Mouse (Mus musculus): ENCODE results near the gene Zfyve26. TPM values are rescaled to one million over a fixed set of nuclear protein-coding genes. Genes with fewer than 3 reads are reported as not detected.

The Zfyve26 gene
- polyA plus RNA-seq, 1 experiment from 2014 or later = 16.3 TPM

- Histone ChIP-seq H3K27ac (replicated peaks; ENCODE audit: low read depth, low read length) (no peak within 1 kb of the TSS; the same call in 1 of the 2 replicates), H3K4me3 (ENCODE audit: low read depth, low read length) (peak within 1 kb of the TSS; percentile 73), H3K4me2 (ENCODE audit: low read depth, severe bottlenecking) (peak within 1 kb of the TSS; percentile 73), H3K4me1 (ENCODE audit: control insufficient read depth, insufficient read depth, low read length) (0 out of 2 replicates have a peak, but pooled peaks cover 3% of the 10 kb centered on the region), H3K9me3 (ENCODE audit: control insufficient read depth, low read length) (no peaks in the 10 kb centered on the region), H3K36me3 (ENCODE audit: control insufficient read depth, insufficient read depth, low read length) (no peaks in the 10 kb centered on the region), H3K9ac (ENCODE audit: low read length) (peak within 1 kb of the TSS; percentile 76), H3K27me3 (ENCODE audit: control insufficient read depth, insufficient read depth, low read length) (no peaks in the 10 kb centered on the region)
- peak; percentile 84 for ATAC-seq (ENCODE audit: insufficient number of reproducible peaks, low FRiP score, low TSS enrichment, low read depth)
- DNase-seq (ENCODE audit: low spot score) = peak; percentile 84
- under 1% methylated on average over 21 of the region's 21 CpGs for WGBS
These were observed 1.0 kb upstream of the Zfyve26 start, which contains the start of gene Rad51b for GRCm38 (mm10) chr12:79297121-79297576. Gene Rad51b (plus strand): TSS chr12:79297282.

- Histone ChIP-seq H3K36me3 (ENCODE audit: control insufficient read depth, insufficient read depth, low read length) (peaks cover 3% of the 10 kb centered on the region; the same call in 1 of the 2 replicates), H3K4me2 (ENCODE audit: low read depth, severe bottlenecking) (no peak overlapping the region), H3K4me3 (ENCODE audit: low read depth, low read length) (no peak overlapping the region), H3K27me3 (ENCODE audit: control insufficient read depth, insufficient read depth, low read length) (no peaks in the 10 kb centered on the region), H3K9me3 (ENCODE audit: control insufficient read depth, low read length) (no peaks in the 10 kb centered on the region), H3K27ac (replicated peaks; ENCODE audit: low read depth, low read length) (no peak overlapping the region), H3K4me1 (ENCODE audit: control insufficient read depth, insufficient read depth, low read length) (0 out of 2 replicates have a peak, but pooled peaks cover 3% of the 10 kb centered on the region), H3K9ac (ENCODE audit: low read length) (no peak overlapping the region)
- ATAC-seq (ENCODE audit: insufficient number of reproducible peaks, low FRiP score, low TSS enrichment, low read depth) (no peak), DNase-seq (ENCODE audit: low spot score) (no peak)
- 88% methylated on average over 6 of the region's 6 CpGs for WGBS
These were observed 3.2 kb downstream of the Zfyve26 start for GRCm38 (mm10) chr12:79292874-79293273.

- no peak overlapping the region for H3K4me3 ChIP-seq (ENCODE audit: low read depth, low read length)
- H3K27me3 ChIP-seq (ENCODE audit: control insufficient read depth, insufficient read depth, low read length) = no peaks in the 10 kb centered on the region
- DNase-seq (ENCODE audit: low spot score) = no peak
- 88% methylated on average over 8 of the region's 8 CpGs for WGBS
- no peak for ATAC-seq (ENCODE audit: insufficient number of reproducible peaks, low FRiP score, low TSS enrichment, low read depth)
- H3K4me1 ChIP-seq (ENCODE audit: control insufficient read depth, insufficient read depth, low read length) = no peaks in the 10 kb centered on the region
- H3K36me3 ChIP-seq (ENCODE audit: control insufficient read depth, insufficient read depth, low read length) = peaks cover 24% of the 10 kb centered on the region
- H3K27ac ChIP-seq (replicated peaks; ENCODE audit: low read depth, low read length) = no peak overlapping the region
- no peak overlapping the region for H3K4me2 ChIP-seq (ENCODE audit: low read depth, severe bottlenecking)
- H3K9ac ChIP-seq (ENCODE audit: low read length) = no peak overlapping the region
- no peaks in the 10 kb centered on the region for H3K9me3 ChIP-seq (ENCODE audit: control insufficient read depth, low read length)
These were observed 13.5 kb downstream of the Zfyve26 start for GRCm38 (mm10) chr12:79282595-79282994.

DNA sequence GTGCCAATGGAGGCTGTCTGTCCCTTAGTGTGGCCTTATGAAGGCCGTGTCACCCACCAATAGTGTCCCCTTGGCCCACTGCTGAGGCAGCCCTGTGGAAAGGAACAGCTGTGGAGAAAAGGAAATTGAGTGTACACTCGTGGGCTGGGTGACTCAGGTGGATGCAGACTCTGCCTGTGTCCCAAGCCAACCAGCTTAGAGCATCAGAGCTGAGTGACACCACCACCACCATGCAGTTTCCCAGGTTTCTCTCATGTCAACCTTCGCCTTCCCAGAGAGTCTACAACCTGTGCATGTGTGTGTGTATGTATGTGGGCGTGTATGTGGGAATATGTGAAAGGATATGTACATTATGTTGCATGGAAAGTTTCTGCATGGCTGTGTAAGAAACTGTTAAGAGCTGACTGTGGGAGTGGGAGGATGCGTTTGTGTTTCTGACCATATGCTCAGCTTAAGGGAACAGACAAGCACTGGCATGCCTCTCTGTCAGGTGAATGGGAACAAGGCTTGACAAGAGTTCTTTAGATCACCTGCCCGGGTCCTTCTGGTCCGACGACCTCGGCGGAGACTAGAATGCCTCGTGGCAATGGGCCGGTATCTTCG lies 16.5 kb downstream of the Zfyve26 start:
- Histone ChIP-seq H3K4me2 (ENCODE audit: low read depth, severe bottlenecking) (no peak overlapping the region), H3K27ac (replicated peaks; ENCODE audit: low read depth, low read length) (no peak overlapping the region), H3K27me3 (ENCODE audit: control insufficient read depth, insufficient read depth, low read length) (no peaks in the 10 kb centered on the region), H3K36me3 (ENCODE audit: control insufficient read depth, insufficient read depth, low read length) (peaks cover 12% of the 10 kb centered on the region; the same call in 1 of the 2 replicates), H3K9me3 (ENCODE audit: control insufficient read depth, low read length) (no peaks in the 10 kb centered on the region), H3K9ac (ENCODE audit: low read length) (no peak overlapping the region), H3K4me3 (ENCODE audit: low read depth, low read length) (no peak overlapping the region), H3K4me1 (ENCODE audit: control insufficient read depth, insufficient read depth, low read length) (no peaks in the 10 kb centered on the region)
- DNase-seq (ENCODE audit: low spot score) = no peak
- no peak for ATAC-seq (ENCODE audit: insufficient number of reproducible peaks, low FRiP score, low TSS enrichment, low read depth)
- 92% methylated on average over 13 of the region's 13 CpGs for WGBS

- Histone ChIP-seq H3K4me3 (ENCODE audit: low read depth, low read length) (no peak overlapping the region), H3K9me3 (ENCODE audit: control insufficient read depth, low read length) (no peaks in the 10 kb centered on the region), H3K4me2 (ENCODE audit: low read depth, severe bottlenecking) (no peak overlapping the region), H3K27me3 (ENCODE audit: control insufficient read depth, insufficient read depth, low read length) (no peaks in the 10 kb centered on the region), H3K4me1 (ENCODE audit: control insufficient read depth, insufficient read depth, low read length) (no peaks in the 10 kb centered on the region), H3K36me3 (ENCODE audit: control insufficient read depth, insufficient read depth, low read length) (peaks cover 19% of the 10 kb centered on the region), H3K9ac (ENCODE audit: low read length) (no peak overlapping the region), H3K27ac (replicated peaks; ENCODE audit: low read depth, low read length) (no peak overlapping the region)
- no peak for DNase-seq (ENCODE audit: low spot score)
- no peak for ATAC-seq (ENCODE audit: insufficient number of reproducible peaks, low FRiP score, low TSS enrichment, low read depth)
- 89% methylated on average over 4 of the region's 4 CpGs for WGBS
These were observed 23.5 kb downstream of the Zfyve26 start for GRCm38 (mm10) chr12:79272604-79273003.

- no peak overlapping the region for H3K4me3 ChIP-seq (ENCODE audit: low read depth, low read length)
- H3K4me1 ChIP-seq (ENCODE audit: control insufficient read depth, insufficient read depth, low read length) = no peaks in the 10 kb centered on the region
- 66% methylated on average over 5 of the region's 5 CpGs for WGBS
- ATAC-seq (ENCODE audit: insufficient number of reproducible peaks, low FRiP score, low TSS enrichment, low read depth) (no peak), DNase-seq (ENCODE audit: low spot score) (peak; percentile 57)
- no peak overlapping the region for H3K27ac ChIP-seq (replicated peaks; ENCODE audit: low read depth, low read length)
- H3K9ac ChIP-seq (ENCODE audit: low read length) = no peak overlapping the region
- no peaks in the 10 kb centered on the region for H3K9me3 ChIP-seq (ENCODE audit: control insufficient read depth, low read length)
- no peak overlapping the region for H3K4me2 ChIP-seq (ENCODE audit: low read depth, severe bottlenecking)
- H3K36me3 ChIP-seq (ENCODE audit: control insufficient read depth, insufficient read depth, low read length) = peaks cover 13% of the 10 kb centered on the region
- H3K27me3 ChIP-seq (ENCODE audit: control insufficient read depth, insufficient read depth, low read length) = no peaks in the 10 kb centered on the region
These were observed 35.1 kb downstream of the Zfyve26 start for GRCm38 (mm10) chr12:79261035-79261434.

- ATAC-seq (ENCODE audit: insufficient number of reproducible peaks, low FRiP score, low TSS enrichment, low read depth) (no peak), DNase-seq (ENCODE audit: low spot score) (no peak)
- no peak overlapping the region for H3K4me3 ChIP-seq (ENCODE audit: low read depth, low read length)
- H3K9me3 ChIP-seq (ENCODE audit: control insufficient read depth, low read length) = no peaks in the 10 kb centered on the region
- H3K4me1 ChIP-seq (ENCODE audit: control insufficient read depth, insufficient read depth, low read length) = no peaks in the 10 kb centered on the region
- no peak overlapping the region for H3K9ac ChIP-seq (ENCODE audit: low read length)
- H3K27ac ChIP-seq (replicated peaks; ENCODE audit: low read depth, low read length) = no peak overlapping the region
- WGBS = 92% methylated on average over 2 of the region's 2 CpGs
- H3K4me2 ChIP-seq (ENCODE audit: low read depth, severe bottlenecking) = no peak overlapping the region
- peaks cover 11% of the 10 kb centered on the region for H3K36me3 ChIP-seq (ENCODE audit: control insufficient read depth, insufficient read depth, low read length)
- H3K27me3 ChIP-seq (ENCODE audit: control insufficient read depth, insufficient read depth, low read length) = no peaks in the 10 kb centered on the region
These were observed 36.0 kb downstream of the Zfyve26 start for GRCm38 (mm10) chr12:79260154-79260553.

- Histone ChIP-seq H3K36me3 (ENCODE audit: control insufficient read depth, insufficient read depth, low read length) (peaks cover 10% of the 10 kb centered on the region), H3K27ac (replicated peaks; ENCODE audit: low read depth, low read length) (no peak overlapping the region), H3K4me2 (ENCODE audit: low read depth, severe bottlenecking) (no peak overlapping the region), H3K27me3 (ENCODE audit: control insufficient read depth, insufficient read depth, low read length) (no peaks in the 10 kb centered on the region), H3K9ac (ENCODE audit: low read length) (no peak overlapping the region), H3K4me1 (ENCODE audit: control insufficient read depth, insufficient read depth, low read length) (no peaks in the 10 kb centered on the region), H3K9me3 (ENCODE audit: control insufficient read depth, low read length) (no peaks in the 10 kb centered on the region), H3K4me3 (ENCODE audit: low read depth, low read length) (no peak overlapping the region)
- WGBS = 95% methylated on average over 10 of the region's 10 CpGs
- ATAC-seq (ENCODE audit: insufficient number of reproducible peaks, low FRiP score, low TSS enrichment, low read depth) (no peak), DNase-seq (ENCODE audit: low spot score) (no peak)
These were observed 41.1 kb downstream of the Zfyve26 start for GRCm38 (mm10) chr12:79254975-79255374.
